Mouse (Mus musculus) MEL (cell line): ENCODE results near the gene Rpl18.

Source experiments
- CTCF ChIP-seq, 3 experiments: IDR thresholded peaks in 2 of 3; conservative IDR thresholded peaks in 1 of 3; 2 replicates each; pipeline ENCODE4 v1.5.1; 2011 to 2012; ENCODE audit warnings: low read length in 3 of 3, low read depth in 2 of 3, mild to moderate bottlenecking in 2 of 3, improper control_type of control experiment in 1 of 3, inconsistent platforms in 1 of 3, mixed read lengths in 1 of 3, moderate library complexity in 1 of 3; ENCODE audit not compliant: control insufficient read depth in 1 of 3, insufficient read depth in 1 of 3, poor library complexity in 1 of 3, severe bottlenecking in 1 of 3
- MAX ChIP-seq: IDR thresholded peaks from 2 replicates; pipeline ENCODE4 v1.6.1; 2011; ENCODE audit warnings: low read length, improper control_type of control experiment
- NRF1 ChIP-seq: IDR thresholded peaks from 2 replicates; pipeline ENCODE4 v1.6.1; 2014; ENCODE audit warnings: low read depth, mild to moderate bottlenecking, inconsistent platforms, low read length, improper control_type of control experiment, moderate library complexity; ENCODE audit not compliant: poor library complexity, insufficient read depth, severe bottlenecking
- POLR2A ChIP-seq, 2 experiments: IDR thresholded peaks; 2 replicates each; pipeline ENCODE4 v1.6.1; 2011 to 2012; ENCODE audit warnings: low read length in 2 of 2, mild to moderate bottlenecking in 2 of 2, control low read depth in 1 of 2, improper control_type of control experiment in 1 of 2, low read depth in 1 of 2, moderate library complexity in 1 of 2; ENCODE audit not compliant: control insufficient read depth in 1 of 2, insufficient read depth in 1 of 2, poor library complexity in 1 of 2
- TAL1 ChIP-seq: IDR thresholded peaks from 2 replicates; pipeline ENCODE4 v1.6.1; 2012; ENCODE audit warnings: mild to moderate bottlenecking, inconsistent platforms, low read length, moderate library complexity, mixed read lengths

GRCm38 (mm10) chr7:45700301-45701015, 14.8 kb upstream of the Rpl18 start:
- TF ChIP-seq CTCF (IDR thresholded peaks at IDR 0.05 in 2 of 3, conservative IDR thresholded peaks at IDR 0.05 in 1 of 3; ENCODE audit: control insufficient read depth in 1 of 3, insufficient read depth in 1 of 3, low read depth in 2 of 3, low read length in 3 of 3, poor library complexity in 1 of 3, severe bottlenecking in 1 of 3) (no peak), NRF1 (no peak), TAL1 (no peak), POLR2A (IDR thresholded peaks at IDR 0.05; ENCODE audit: control insufficient read depth in 1 of 2, insufficient read depth in 1 of 2, low read depth in 1 of 2, low read length in 2 of 2, poor library complexity in 1 of 2) (no peak), MAX (no peak)
